Mouse (Mus musculus) liver, postnatal 0 days (tissue): ENCODE data around the gene Ap3b1. TPM values are rescaled to one million over a fixed set of nuclear protein-coding genes. Genes with fewer than 3 reads are reported as not detected.

Experiments
- ATAC-seq: fragments of 200-750 bp; cut with Nextera tagmentation; 2 replicates; pipeline ENCODE4 v1.8.0; 2017; ENCODE audit warnings: mild to moderate bottlenecking, moderate library complexity
- DNase-seq: peaks from one replicate; pipeline ENCODE4 v3.0.0-alpha.2; 2016
- H3K27ac ChIP-seq: fragments of 300-500 bp; sonication (generic); 2 replicates; pipeline ENCODE4 v1.5.1; 2014; ENCODE audit warnings: antibody characterized with exemption, moderate library complexity, mild to moderate bottlenecking, low read depth
- H3K27me3 ChIP-seq: fragments of 300-500 bp; sonication (generic); 2 replicates; pipeline ENCODE4 v1.6.1; 2014; ENCODE audit warnings: low read length, control low read depth, mixed read lengths; ENCODE audit not compliant: insufficient read depth
- H3K36me3 ChIP-seq: fragments of 300-500 bp; sonication (generic); replicated peaks from 2 replicates; pipeline ENCODE4 v1.6.1; 2014; ENCODE audit warnings: mild to moderate bottlenecking, control low read depth, low read length, moderate library complexity, mixed read lengths; ENCODE audit not compliant: insufficient read depth
- H3K4me1 ChIP-seq: fragments of 300-500 bp; sonication (generic); 2 replicates; pipeline ENCODE4 v1.6.1; 2014; ENCODE audit warnings: antibody characterized with exemption, mild to moderate bottlenecking, control low read depth; ENCODE audit not compliant: insufficient read depth
- H3K4me2 ChIP-seq: fragments of 300-500 bp; sonication (generic); 2 replicates; pipeline ENCODE4 v1.6.1; 2014; ENCODE audit warnings: low read depth, mild to moderate bottlenecking, low read length, moderate library complexity, mixed read lengths
- H3K4me3 ChIP-seq: fragments of 300-500 bp; sonication (generic); 2 replicates; pipeline ENCODE4 v1.5.1; 2014; ENCODE audit warnings: low read depth, low read length
- H3K9ac ChIP-seq: fragments of 300-500 bp; sonication (generic); replicated peaks from 2 replicates; pipeline ENCODE4 v1.6.1; 2014; ENCODE audit warnings: mild to moderate bottlenecking, moderate library complexity
- H3K9me3 ChIP-seq: fragments of 300-500 bp; sonication (generic); 2 replicates; pipeline ENCODE4 v1.6.1; 2016; ENCODE audit warnings: mild to moderate bottlenecking, control low read depth, low read length, mixed read lengths
- CTCF ChIP-seq: sonication (generic); IDR thresholded peaks from 2 replicates; pipeline ENCODE4 v1.5.1; 2016; ENCODE audit warnings: antibody characterized with exemption, low read depth
- EP300 ChIP-seq: IDR thresholded peaks from 2 replicates; pipeline ENCODE4 v1.6.1; 2016; ENCODE audit warnings: antibody characterized with exemption, low read depth, mild to moderate bottlenecking
- WGBS: fragments of 180-500 bp; shearing (Covaris S2); extraction: QIAGEN DNeasy Blood & Tissue Kit; methylation state at CpG from one replicate; pipeline ENCODE4 v1.1.7; 2014; ENCODE audit not compliant: insufficient replicate concordance; 5-methylcytosine and 5-hydroxymethylcytosine counted together
- polyA plus RNA-seq: library from polyadenylated mRNA; unstranded; fragments of >200 nt; fragmentation: Nextera tagmentation; extraction: Ambion mirVana; gene quantifications from 2 replicates; pipeline ENCODE4 v1.2.1, GENCODE M21; 2015

Ap3b1 gene
- polyA plus RNA-seq, 1 experiment from 2014 or later, result 15.1 TPM

- H3K9ac ChIP-seq, result no peak overlapping the region
- WGBS, result 75% methylated on average over 7 of the region's 7 CpGs
Measured at GRCm38 (mm10) chr13:94372066-94372465, 13.3 kb downstream of the Ap3b1 start.

DNA sequence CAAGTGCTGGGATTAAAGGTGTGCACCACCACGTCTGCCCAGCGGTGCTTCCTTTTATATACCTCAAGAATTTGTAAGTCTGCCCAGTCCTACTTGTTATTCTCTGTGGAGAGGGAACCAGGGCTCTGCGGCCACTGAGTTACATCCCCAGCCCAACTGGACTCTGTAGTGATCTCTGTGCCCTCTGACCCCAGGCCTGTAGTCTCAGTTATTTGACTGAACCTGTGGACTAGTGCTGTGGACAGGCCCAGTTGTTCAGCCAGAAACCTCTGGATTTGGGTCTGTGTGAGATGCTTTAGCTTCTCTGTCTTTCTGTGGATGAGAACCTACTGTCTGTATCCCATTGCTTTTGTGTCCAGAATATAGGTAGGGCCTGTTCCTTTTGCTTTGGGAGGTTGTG lies 15.4 kb downstream of the Ap3b1 start:
- TF ChIP-seq EP300 (no peak), CTCF (no peak)
- Histone ChIP-seq H3K36me3 (peaks cover 12% of the 10 kb centered on the region), H3K4me3 (no peak overlapping the region), H3K27ac (no peak overlapping the region), H3K27me3 (no peaks in the 10 kb centered on the region), H3K4me1 (no peaks in the 10 kb centered on the region), H3K9ac (no peak overlapping the region), H3K9me3 (no peaks in the 10 kb centered on the region), H3K4me2 (no peak overlapping the region)
- no peak for DNase-seq
- no peak for ATAC-seq
- 87% methylated on average over 3 of the region's 3 CpGs for WGBS

More at GRCm38 (mm10) chr13:94372066-94372465, 13.3 kb downstream of the Ap3b1 start:
- H3K36me3 ChIP-seq, result peaks cover 12% of the 10 kb centered on the region
- no peak for ATAC-seq
- H3K27ac ChIP-seq, result no peak overlapping the region
- H3K9me3 ChIP-seq, result no peaks in the 10 kb centered on the region
- H3K4me3 ChIP-seq, result no peak overlapping the region
- TF ChIP-seq CTCF (no peak), EP300 (no peak)
- no peak overlapping the region for H3K4me2 ChIP-seq
- no peak for DNase-seq
- H3K4me1 ChIP-seq, result no peaks in the 10 kb centered on the region
- H3K27me3 ChIP-seq, result no peaks in the 10 kb centered on the region

DNA sequence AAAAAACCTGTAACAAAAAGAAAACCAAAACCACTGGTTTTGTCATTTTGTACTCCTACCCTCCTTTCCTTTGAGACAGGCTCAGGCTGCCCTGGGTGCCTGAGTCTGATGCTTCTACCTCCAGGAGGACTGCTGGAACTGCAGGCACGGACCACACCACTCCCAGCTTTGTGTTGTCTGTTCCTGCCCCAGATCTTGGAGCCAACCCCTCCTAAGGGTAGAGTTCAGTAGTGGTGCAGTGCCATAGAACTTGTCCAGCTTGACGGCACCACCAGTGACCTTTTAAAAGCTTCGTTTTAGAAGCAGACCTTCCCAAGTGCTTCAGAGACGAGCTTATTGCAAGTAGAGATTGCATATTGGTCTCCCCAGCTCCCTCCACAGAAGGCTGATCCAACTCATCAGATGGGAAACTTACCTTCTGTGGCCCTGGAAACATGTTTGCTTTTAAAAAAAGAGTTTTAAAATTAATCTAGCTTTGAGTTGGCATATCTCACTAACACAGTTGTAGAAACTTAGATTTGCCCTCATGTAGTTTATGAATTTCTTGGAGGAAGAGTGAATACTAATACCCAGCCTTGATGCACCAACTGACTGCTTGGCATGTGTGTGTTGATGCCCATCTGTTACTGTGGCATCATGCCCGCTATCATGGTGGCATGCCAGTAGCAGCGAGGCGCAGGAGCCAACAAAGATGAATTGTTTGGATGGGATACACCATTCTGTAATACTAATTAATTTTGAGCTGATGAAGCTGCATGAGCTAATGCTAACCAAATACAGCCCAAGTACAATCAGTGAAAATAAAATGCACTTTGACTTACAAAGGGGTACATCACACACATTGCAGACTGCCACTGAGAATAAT lies 17.0 kb downstream of the Ap3b1 start:
- Histone ChIP-seq H3K9me3 (no peaks in the 10 kb centered on the region), H3K36me3 (peaks cover 8% of the 10 kb centered on the region), H3K4me3 (no peak overlapping the region), H3K9ac (no peak overlapping the region), H3K4me1 (no peaks in the 10 kb centered on the region), H3K27ac (no peak overlapping the region), H3K27me3 (no peaks in the 10 kb centered on the region), H3K4me2 (no peak overlapping the region)
- 79% methylated on average over 7 of the region's 7 CpGs for WGBS
- ATAC-seq, result no peak
- no peak for DNase-seq
- TF ChIP-seq CTCF, result no peak
- TF ChIP-seq EP300, result no peak

DNA sequence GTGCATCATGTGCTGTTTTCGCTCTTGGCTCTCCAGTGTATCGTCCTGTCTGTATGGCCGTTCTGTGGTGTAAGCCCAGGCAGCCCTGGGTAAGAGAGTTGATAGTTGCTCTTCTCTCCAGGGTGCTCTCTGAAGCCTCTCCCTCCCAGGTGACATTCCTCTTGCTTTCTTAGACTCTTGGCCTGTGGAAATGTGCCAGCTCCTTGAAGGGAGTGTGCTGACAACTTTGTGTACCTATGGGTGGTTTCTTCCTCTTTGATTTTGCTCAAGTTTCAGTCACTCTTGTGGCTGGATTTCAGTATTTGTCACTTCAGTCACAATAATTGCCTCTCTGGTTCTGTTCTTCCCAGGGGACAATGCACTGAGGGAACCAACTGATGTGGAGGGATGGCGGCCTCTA lies 20.2 kb downstream of the Ap3b1 start:
- Histone ChIP-seq H3K36me3 (peaks cover 8% of the 10 kb centered on the region), H3K4me3 (no peak overlapping the region), H3K4me1 (peaks cover 8% of the 10 kb centered on the region), H3K4me2 (no peak overlapping the region), H3K27me3 (no peaks in the 10 kb centered on the region), H3K9me3 (no peaks in the 10 kb centered on the region), H3K9ac (no peak overlapping the region), H3K27ac (no peak overlapping the region)
- TF ChIP-seq EP300, result no peak
- TF ChIP-seq CTCF, result no peak
- ATAC-seq (no peak), DNase-seq (no peak)
- WGBS, result 87% methylated on average over 4 of the region's 4 CpGs

DNA sequence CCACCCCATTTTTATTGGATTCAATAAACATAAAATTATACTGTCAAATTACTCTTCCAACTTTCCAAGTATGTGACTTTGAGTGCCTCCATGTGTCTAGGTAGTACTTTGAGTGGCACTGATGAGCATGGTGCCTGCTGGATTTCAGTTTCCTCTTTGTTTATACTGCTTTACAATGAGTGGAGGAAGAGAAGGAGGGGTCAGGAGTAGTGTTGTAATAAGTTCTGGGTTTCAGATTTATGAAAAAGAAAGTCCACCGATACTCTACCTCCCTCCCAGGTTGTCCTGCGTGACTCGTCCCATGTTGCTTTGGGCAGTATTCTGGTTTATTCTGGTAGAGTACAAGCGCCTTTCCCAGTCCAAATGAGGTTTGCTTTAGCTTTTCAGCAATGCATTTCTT lies 22.7 kb downstream of the Ap3b1 start:
- Histone ChIP-seq H3K27ac (peak overlapping the region; percentile 79; the same call in 1 of the 2 replicates), H3K9me3 (no peaks in the 10 kb centered on the region), H3K36me3 (no peaks in the 10 kb centered on the region), H3K4me1 (peaks cover 8% of the 10 kb centered on the region), H3K27me3 (no peaks in the 10 kb centered on the region), H3K9ac (no peak overlapping the region), H3K4me2 (peak overlapping the region; percentile 71), H3K4me3 (no peak overlapping the region)
- DNase-seq (no peak), ATAC-seq (peak; percentile 29)
- WGBS, result 50% methylated on average over 4 of the region's 4 CpGs
- TF ChIP-seq CTCF (no peak), EP300 (no peak)

GRCm38 (mm10) chr13:94381829-94382675 lies 23.3 kb downstream of the Ap3b1 start:
- Histone ChIP-seq H3K9me3 (no peaks in the 10 kb centered on the region), H3K27ac (peak overlapping the region; percentile 79), H3K9ac (peak overlapping the region; percentile 63), H3K27me3 (no peaks in the 10 kb centered on the region), H3K36me3 (no peaks in the 10 kb centered on the region), H3K4me3 (peak overlapping the region; percentile 49), H3K4me1 (peaks cover 8% of the 10 kb centered on the region), H3K4me2 (peak overlapping the region; percentile 71)
- DNase-seq, result no peak
- peak; percentile 62 for ATAC-seq
- WGBS, result 33% methylated on average over 8 of the region's 8 CpGs
- no peak; the same call in 1 of the 2 replicates for TF ChIP-seq EP300
- TF ChIP-seq CTCF, result peak; percentile 46
